Mouse (Mus musculus): Measurements from ENCODE around the gene Cacna1a. TPM values are rescaled to one million over a fixed set of nuclear protein-coding genes. Genes with fewer than 3 reads are reported as not detected.

The Cacna1a gene
- total RNA-seq, 1 experiment from 2014 or later: not detected

- ATAC-seq (replicated peaks; ENCODE audit: insufficient number of reproducible peaks, low FRiP score, low TSS enrichment, poor library complexity, severe bottlenecking): no peak
Observed at GRCm38 (mm10) chr8:84518180-84518579, 129.9 kb downstream of the Cacna1a start.

- ATAC-seq (replicated peaks; ENCODE audit: insufficient number of reproducible peaks, low FRiP score, low TSS enrichment, poor library complexity, severe bottlenecking): no peak
Observed at GRCm38 (mm10) chr8:84518720-84519119, 130.5 kb downstream of the Cacna1a start.

- ATAC-seq (replicated peaks; ENCODE audit: insufficient number of reproducible peaks, low FRiP score, low TSS enrichment, poor library complexity, severe bottlenecking): no peak
Observed at GRCm38 (mm10) chr8:84519767-84520626, 131.8 kb downstream of the Cacna1a start.

GRCm38 (mm10) chr8:84520999-84521398 is 132.8 kb downstream of the Cacna1a start:
- ATAC-seq (replicated peaks; ENCODE audit: insufficient number of reproducible peaks, low FRiP score, low TSS enrichment, poor library complexity, severe bottlenecking): no peak

GRCm38 (mm10) chr8:84528036-84528435 is 139.8 kb downstream of the Cacna1a start:
- ATAC-seq (replicated peaks; ENCODE audit: insufficient number of reproducible peaks, low FRiP score, low TSS enrichment, poor library complexity, severe bottlenecking): no peak

GRCm38 (mm10) chr8:84529548-84529947 is 141.3 kb downstream of the Cacna1a start:
- ATAC-seq (replicated peaks; ENCODE audit: insufficient number of reproducible peaks, low FRiP score, low TSS enrichment, poor library complexity, severe bottlenecking): no peak

GRCm38 (mm10) chr8:84532725-84533124 is 144.5 kb downstream of the Cacna1a start:
- ATAC-seq (replicated peaks; ENCODE audit: insufficient number of reproducible peaks, low FRiP score, low TSS enrichment, poor library complexity, severe bottlenecking): no peak

GRCm38 (mm10) chr8:84533341-84533740 is 145.1 kb downstream of the Cacna1a start:
- no peak for ATAC-seq (replicated peaks; ENCODE audit: insufficient number of reproducible peaks, low FRiP score, low TSS enrichment, poor library complexity, severe bottlenecking)

GRCm38 (mm10) chr8:84536917-84537316 is 148.7 kb downstream of the Cacna1a start:
- ATAC-seq (replicated peaks; ENCODE audit: insufficient number of reproducible peaks, low FRiP score, low TSS enrichment, poor library complexity, severe bottlenecking): no peak

- ATAC-seq (replicated peaks; ENCODE audit: insufficient number of reproducible peaks, low FRiP score, low TSS enrichment, poor library complexity, severe bottlenecking): no peak
Observed at GRCm38 (mm10) chr8:84539376-84539775, 151.1 kb downstream of the Cacna1a start.

GRCm38 (mm10) chr8:84542481-84542880 is 154.2 kb downstream of the Cacna1a start:
- ATAC-seq (replicated peaks; ENCODE audit: insufficient number of reproducible peaks, low FRiP score, low TSS enrichment, poor library complexity, severe bottlenecking): no peak

- ATAC-seq (replicated peaks; ENCODE audit: insufficient number of reproducible peaks, low FRiP score, low TSS enrichment, poor library complexity, severe bottlenecking): no peak
Observed at GRCm38 (mm10) chr8:84545522-84545921, 157.3 kb downstream of the Cacna1a start.

GRCm38 (mm10) chr8:84552457-84552856 is 164.2 kb downstream of the Cacna1a start:
- no peak for ATAC-seq (replicated peaks; ENCODE audit: insufficient number of reproducible peaks, low FRiP score, low TSS enrichment, poor library complexity, severe bottlenecking)

- ATAC-seq (replicated peaks; ENCODE audit: insufficient number of reproducible peaks, low FRiP score, low TSS enrichment, poor library complexity, severe bottlenecking): no peak
Observed at GRCm38 (mm10) chr8:84553106-84553505, 164.9 kb downstream of the Cacna1a start.

GRCm38 (mm10) chr8:84553617-84554016 is 165.4 kb downstream of the Cacna1a start:
- no peak for ATAC-seq (replicated peaks; ENCODE audit: insufficient number of reproducible peaks, low FRiP score, low TSS enrichment, poor library complexity, severe bottlenecking)

- ATAC-seq (replicated peaks; ENCODE audit: insufficient number of reproducible peaks, low FRiP score, low TSS enrichment, poor library complexity, severe bottlenecking): no peak; the same call in 1 of the 2 replicates
Observed at GRCm38 (mm10) chr8:84554301-84555027, 166.2 kb downstream of the Cacna1a start.

- no peak for ATAC-seq (replicated peaks; ENCODE audit: insufficient number of reproducible peaks, low FRiP score, low TSS enrichment, poor library complexity, severe bottlenecking)
Observed at GRCm38 (mm10) chr8:84555269-84555668, 167.0 kb downstream of the Cacna1a start.

- ATAC-seq (replicated peaks; ENCODE audit: insufficient number of reproducible peaks, low FRiP score, low TSS enrichment, poor library complexity, severe bottlenecking): no peak
Observed at GRCm38 (mm10) chr8:84557936-84558335, 169.7 kb downstream of the Cacna1a start.

GRCm38 (mm10) chr8:84559121-84559604 is 170.9 kb downstream of the Cacna1a start:
- no peak for ATAC-seq (replicated peaks; ENCODE audit: insufficient number of reproducible peaks, low FRiP score, low TSS enrichment, poor library complexity, severe bottlenecking)

- no peak for ATAC-seq (replicated peaks; ENCODE audit: insufficient number of reproducible peaks, low FRiP score, low TSS enrichment, poor library complexity, severe bottlenecking)
Observed at GRCm38 (mm10) chr8:84561698-84562097, 173.5 kb downstream of the Cacna1a start.
